Mouse (Mus musculus) ES-E14 (cell line): ENCODE results near the gene Olfr772. TPM values are rescaled to one million over a fixed set of nuclear protein-coding genes. Genes with fewer than 3 reads are reported as not detected.
"Not testable (repeated sequence)": the region's sequence is repeated elsewhere in the genome, so short reads cannot be mapped to it uniquely, and the experiment has no call there.

ENCODE experiments used
- DNase-seq: peaks from one replicate; pipeline ENCODE4 v3.0.0-alpha.2; 2013; ENCODE audit warnings: low read depth, low spot score
- H3K27ac ChIP-seq: 2 replicates; pipeline ENCODE4 v1.5.1; 2012; ENCODE audit warnings: low read depth, mild to moderate bottlenecking, low read length, moderate library complexity, mixed read lengths; ENCODE audit not compliant: poor library complexity, insufficient read depth, severe bottlenecking
- H3K36me3 ChIP-seq: 2 replicates; pipeline ENCODE4 v1.6.1; 2012; ENCODE audit warnings: mild to moderate bottlenecking, low read length, moderate library complexity, mixed read lengths; ENCODE audit not compliant: control insufficient read depth, poor library complexity, insufficient read depth, severe bottlenecking
- H3K4me1 ChIP-seq, 2 experiments: fragments of 150-350 bp in 1 of 2; sonication (generic) in 1 of 2; 2 replicates each; pipeline ENCODE4 v1.6.1; 2012; ENCODE audit warnings: low read length in 2 of 2, mild to moderate bottlenecking in 1 of 2, mixed read lengths in 1 of 2; ENCODE audit not compliant: control insufficient read depth in 2 of 2, insufficient read depth in 2 of 2, poor library complexity in 1 of 2
- H3K4me3 ChIP-seq, 2 experiments: fragments of 150-350 bp in 1 of 2; sonication (generic) in 1 of 2; 2 replicates each; pipeline ENCODE4 v1.5.1; 2012; ENCODE audit warnings: low read length in 2 of 2, low read depth in 1 of 2, mild to moderate bottlenecking in 1 of 2, mixed read lengths in 1 of 2; ENCODE audit not compliant: insufficient read depth in 1 of 2, poor library complexity in 1 of 2, severe bottlenecking in 1 of 2
- H3K9ac ChIP-seq: 2 replicates; pipeline ENCODE4 v1.6.1; 2012; ENCODE audit warnings: low read depth, mild to moderate bottlenecking, low read length, mixed read lengths; ENCODE audit not compliant: poor library complexity, insufficient read depth, severe bottlenecking
- H3K9me3 ChIP-seq: fragments of 150-350 bp; sonication (generic); 2 replicates; pipeline ENCODE4 v1.6.1; 2012; ENCODE audit warnings: low read depth, mild to moderate bottlenecking, low read length; ENCODE audit not compliant: control insufficient read depth, insufficient read depth
- CHD2 ChIP-seq: IDR thresholded peaks from 2 replicates; pipeline ENCODE4 v1.6.1; 2014; ENCODE audit warnings: mild to moderate bottlenecking, low read depth, low read length, inconsistent platforms
- HCFC1 ChIP-seq: IDR thresholded peaks from 2 replicates; pipeline ENCODE4 v1.6.1; 2012; ENCODE audit warnings: low read length, inconsistent platforms, borderline replicate concordance; ENCODE audit not compliant: insufficient read depth
- MAFK ChIP-seq: IDR thresholded peaks from 2 replicates; pipeline ENCODE4 v1.6.1; 2014; ENCODE audit warnings: mild to moderate bottlenecking, low read depth, low read length, inconsistent platforms; ENCODE audit not compliant: insufficient read depth
- ZC3H11A ChIP-seq: IDR thresholded peaks from 2 replicates; pipeline ENCODE4 v1.6.1; 2012; ENCODE audit warnings: low read depth, mild to moderate bottlenecking, inconsistent platforms, low read length, borderline replicate concordance
- ZNF384 ChIP-seq: IDR thresholded peaks from 2 replicates; pipeline ENCODE4 v1.6.1; 2012; ENCODE audit warnings: low read depth, low read length, inconsistent platforms
- in situ Hi-C, 2 experiments: fragments of 600-800 bp; cut with MboI; formaldehyde crosslinking; loops; one replicate each; pipeline ENCODE4 v1.15.1; 2025; ENCODE audit warnings: low sequenced_read_pairs in 2 of 2, inconsistent platforms in 1 of 2; ENCODE audit not compliant: unreplicated experiment in 2 of 2
- total RNA-seq: library from RNA; depleted of rRNA; stranded (reverse); fragments of 300-350 nt; gene quantifications from 2 replicates; pipeline ENCODE4 v1.2.3, GENCODE M21; 2012; rRNA removed

Gene Olfr772
- total RNA-seq: 0.21 TPM in 1 of 2 replicates, not detected in the other

- H3K9ac ChIP-seq, DNase-seq, H3K9me3 ChIP-seq, H3K27ac ChIP-seq, H3K36me3 ChIP-seq, in situ Hi-C loops, H3K4me1 ChIP-seq, H3K4me3 ChIP-seq: not testable (repeated sequence)
Measured at GRCm38 (mm10) chr10:129177821-129178220, at the start of gene Olfr772. Gene Olfr772, minus strand, starts transcription at chr10:129177921.

GRCm38 (mm10) chr10:129187319-129187718 is 9.6 kb upstream of the Olfr772 start, which contains the start of gene Olfr773:
Gene Olfr773, minus strand, starts transcription at chr10:129187419.
- H3K27ac ChIP-seq, H3K9ac ChIP-seq, H3K9me3 ChIP-seq, H3K4me3 ChIP-seq, H3K36me3 ChIP-seq, DNase-seq, H3K4me1 ChIP-seq, in situ Hi-C loops: not testable (repeated sequence)

- H3K4me3 ChIP-seq: no peak within 1 kb of the TSS
- in situ Hi-C loops: no loop called here
- no peak within 1 kb of the TSS for H3K9ac ChIP-seq
- no peaks in the 10 kb centered on the region for H3K36me3 ChIP-seq
- H3K4me1 ChIP-seq: no peaks in the 10 kb centered on the region
- H3K27ac ChIP-seq: no peak within 1 kb of the TSS
- no peaks in the 10 kb centered on the region for H3K9me3 ChIP-seq
- no peak for DNase-seq
- TF ChIP-seq ZNF384 (no peak), MAFK (no peak), ZC3H11A (no peak), CHD2 (no peak), HCFC1 (no peak)
Measured at GRCm38 (mm10) chr10:129164651-129165050, 13.1 kb downstream of the Olfr772 start, which contains the start of gene Olfr771. Gene Olfr771, minus strand, starts transcription at chr10:129164751.

- no peaks in the 10 kb centered on the region for H3K36me3 ChIP-seq
- TF ChIP-seq CHD2 (no peak), MAFK (no peak), HCFC1 (no peak), ZC3H11A (no peak), ZNF384 (no peak)
- no peak within 1 kb of the TSS for H3K27ac ChIP-seq
- DNase-seq: no peak
- in situ Hi-C loops: no loop called here
- no peaks in the 10 kb centered on the region for H3K9me3 ChIP-seq
- H3K9ac ChIP-seq: no peak within 1 kb of the TSS
- H3K4me3 ChIP-seq: no peak within 1 kb of the TSS
- H3K4me1 ChIP-seq: no peaks in the 10 kb centered on the region
Measured at GRCm38 (mm10) chr10:129138898-129139297, 38.8 kb downstream of the Olfr772 start, which contains the start of gene Olfr770. Gene Olfr770, minus strand, starts transcription at chr10:129138998.

Other genes with a start within 250 kb of the Olfr772 start
- gene Itga7, start 244.1 kb downstream of the Olfr772 start, total RNA-seq: 10.1 and 17.6 TPM in 2 replicates
- gene Mettl7b, start 216.9 kb downstream of the Olfr772 start, total RNA-seq: 0.26 and 0.58 TPM in 2 replicates
- not detected in 2 replicates for gene Olfr9, start 188.5 kb downstream of the Olfr772 start, total RNA-seq
- not detected in 2 replicates for gene Olfr763, start 167.1 kb downstream of the Olfr772 start, total RNA-seq
- gene Olfr764-ps1, start 138.0 kb downstream of the Olfr772 start, total RNA-seq: not detected in 2 replicates
- gene Olfr765, start 127.9 kb downstream of the Olfr772 start, total RNA-seq: not detected in 2 replicates
- not detected in 2 replicates for gene Olfr766-ps1, start 108.9 kb downstream of the Olfr772 start, total RNA-seq
- gene Olfr767, start 95.0 kb downstream of the Olfr772 start, total RNA-seq: not detected in 2 replicates
- not detected in 2 replicates for gene Olfr768, start 78.5 kb downstream of the Olfr772 start, total RNA-seq
- not detected in 2 replicates for gene Olfr769, start 60.1 kb downstream of the Olfr772 start, total RNA-seq
- not detected in 2 replicates for gene Olfr770, start 38.9 kb downstream of the Olfr772 start, total RNA-seq
- gene Olfr771, start 13.2 kb downstream of the Olfr772 start, total RNA-seq: not detected in 2 replicates
- gene Olfr773, start 9.5 kb upstream of the Olfr772 start, total RNA-seq: not detected in 2 replicates
- not detected in 2 replicates for gene Olfr774, start 58.3 kb upstream of the Olfr772 start, total RNA-seq
- gene Olfr775, start 70.5 kb upstream of the Olfr772 start, total RNA-seq: not detected in 2 replicates
- not detected in 2 replicates for gene Olfr776, start 81.2 kb upstream of the Olfr772 start, total RNA-seq
- gene Olfr777, start 93.6 kb upstream of the Olfr772 start, total RNA-seq: not detected in 2 replicates
- gene Olfr780, start 140.2 kb upstream of the Olfr772 start, total RNA-seq: not detected in 2 replicates
- gene Olfr781, start 150.9 kb upstream of the Olfr772 start, total RNA-seq: not detected in 2 replicates
- not detected in 2 replicates for gene Olfr782, start 170.9 kb upstream of the Olfr772 start, total RNA-seq
- 0.21 and 0.22 TPM in 2 replicates for gene Olfr784, start 206.2 kb upstream of the Olfr772 start, total RNA-seq
- gene Olfr785, start 227.5 kb upstream of the Olfr772 start, total RNA-seq: not detected in 2 replicates
- not detected in 2 replicates for gene Olfr786, start 249.4 kb upstream of the Olfr772 start, total RNA-seq